Mouse (Mus musculus) forebrain, embryonic 13.5 days (tissue): ENCODE measurements at regions not wholly inside any gene's neighbourhood (a gene's known extent, or its start where the extent isn't known, plus 50 kb on each side); places are given as distances from the start of the nearest gene placed in this dataset.

Experiments used
- ATAC-seq: fragments of 200-750 bp; cut with Nextera tagmentation; 2 replicates; pipeline ENCODE4 v1.8.0; 2017
- H3K27ac ChIP-seq: fragments of 300-500 bp; sonication (generic); 2 replicates; pipeline ENCODE4 v1.5.1; 2015; ENCODE audit warnings: inconsistent platforms, mild to moderate bottlenecking, moderate library complexity
- H3K27me3 ChIP-seq: fragments of 300-500 bp; sonication (generic); 2 replicates; pipeline ENCODE4 v1.6.1; 2015; ENCODE audit warnings: mild to moderate bottlenecking, inconsistent platforms
- H3K36me3 ChIP-seq: fragments of 300-500 bp; sonication (generic); 2 replicates; pipeline ENCODE4 v1.6.1; 2015; ENCODE audit warnings: mild to moderate bottlenecking, inconsistent platforms; ENCODE audit not compliant: poor library complexity, severe bottlenecking
- H3K4me1 ChIP-seq: fragments of 300-500 bp; sonication (generic); 2 replicates; pipeline ENCODE4 v1.6.1; 2015; ENCODE audit warnings: inconsistent platforms
- H3K4me2 ChIP-seq: fragments of 300-500 bp; sonication (generic); 2 replicates; pipeline ENCODE4 v1.6.1; 2015; ENCODE audit warnings: inconsistent platforms, mild to moderate bottlenecking, moderate library complexity
- H3K4me3 ChIP-seq: fragments of 300-500 bp; sonication (generic); 2 replicates; pipeline ENCODE4 v1.5.1; 2015; ENCODE audit warnings: mild to moderate bottlenecking, inconsistent platforms
- H3K9ac ChIP-seq: fragments of 300-500 bp; sonication (generic); 2 replicates; pipeline ENCODE4 v1.6.1; 2015; ENCODE audit warnings: mild to moderate bottlenecking, inconsistent platforms
- H3K9me3 ChIP-seq: fragments of 300-500 bp; sonication (generic); replicated peaks from 2 replicates; pipeline ENCODE4 v1.6.1; 2016; ENCODE audit warnings: inconsistent platforms
- WGBS: fragments of 180-500 bp; shearing (Covaris S2); methylation state at CpG from one replicate; pipeline ENCODE4 v1.1.7; 2015; 5-methylcytosine and 5-hydroxymethylcytosine counted together

DNA sequence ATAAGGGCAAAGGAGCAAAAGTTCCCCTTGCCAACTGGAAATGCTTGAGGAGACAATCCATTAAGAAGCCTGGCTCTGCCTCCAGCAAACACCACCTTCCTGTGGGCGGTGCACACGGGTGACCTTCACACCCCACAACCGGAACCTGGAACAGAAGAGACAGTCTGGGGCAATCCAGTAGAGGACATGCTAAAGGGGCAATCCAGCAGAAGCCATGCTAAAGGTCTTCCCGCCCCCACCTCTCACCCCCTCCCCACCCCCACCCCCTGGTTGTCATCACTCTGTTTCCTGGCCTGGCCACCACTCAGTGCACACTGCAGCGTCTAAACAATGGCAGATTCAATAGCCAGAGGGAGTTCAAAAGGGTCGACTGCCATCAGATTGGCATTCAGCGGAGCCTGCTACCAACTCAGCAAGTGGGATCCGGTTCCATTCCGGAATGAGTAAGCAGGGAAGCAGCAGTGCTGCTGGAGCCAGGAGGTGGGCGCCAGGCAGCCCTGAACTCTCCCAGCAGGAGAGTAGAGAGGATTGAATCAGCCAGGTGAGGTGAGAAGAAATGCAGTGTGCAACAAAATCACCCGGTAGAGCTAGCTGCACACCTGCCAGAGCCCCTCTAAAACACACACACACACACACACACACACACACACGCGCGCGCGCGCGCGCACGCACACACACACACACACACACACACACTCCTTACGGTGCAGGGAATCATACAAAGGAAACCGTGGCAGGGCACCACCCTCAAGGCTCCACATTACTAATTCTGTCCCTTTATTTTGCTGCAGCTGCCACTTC, 443.7 kb upstream of the Smim15 start:
- no peak overlapping the region for H3K4me3 ChIP-seq
- WGBS, result 21% methylated on average over 21 of the region's 22 CpGs
- H3K36me3 ChIP-seq, result no peaks in the 10 kb centered on the region
- peaks cover 3% of the 10 kb centered on the region; the same call in 1 of the 2 replicates for H3K27me3 ChIP-seq
- H3K4me1 ChIP-seq, result peaks cover 18% of the 10 kb centered on the region
- no peak overlapping the region for H3K9ac ChIP-seq
- peak overlapping the region; percentile 10; the same call in 1 of the 2 replicates for H3K27ac ChIP-seq
- H3K9me3 ChIP-seq, result peaks cover 5% of the 10 kb centered on the region; the same call in 1 of the 2 replicates
- peak; percentile 72 for ATAC-seq
- H3K4me2 ChIP-seq, result peak overlapping the region; percentile 40

DNA sequence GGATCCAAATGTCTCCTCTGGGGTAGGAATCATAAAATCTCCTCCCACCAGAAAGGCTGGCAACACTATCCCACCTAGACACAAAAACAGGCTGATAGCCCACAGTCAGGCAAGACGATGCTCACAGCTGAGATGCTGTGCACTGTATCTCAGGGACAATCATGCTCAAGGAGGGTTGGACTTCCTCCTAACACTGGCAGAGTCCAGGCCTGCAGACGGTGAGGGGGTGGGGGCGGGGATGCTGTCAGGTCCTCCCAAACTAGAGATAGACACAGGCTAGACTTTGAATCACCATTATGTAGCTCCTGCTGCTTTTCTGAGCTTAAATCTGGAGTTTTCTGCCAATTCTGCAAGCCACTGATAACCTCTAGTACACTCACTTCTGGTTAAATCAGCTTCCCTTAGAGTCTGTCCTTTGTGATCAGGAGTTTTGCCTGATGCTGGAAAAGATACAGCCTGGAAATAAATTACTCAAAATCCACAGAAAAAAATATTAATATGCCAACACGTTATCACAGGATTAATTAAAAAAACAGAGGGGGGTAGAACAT, 445.1 kb upstream of the Smim15 start:
- no peak overlapping the region for H3K9ac ChIP-seq
- ATAC-seq, result no peak
- H3K27me3 ChIP-seq, result peaks cover 3% of the 10 kb centered on the region; the same call in 1 of the 2 replicates
- 42% methylated on average over 4 of the region's 4 CpGs for WGBS
- peaks cover 18% of the 10 kb centered on the region for H3K4me1 ChIP-seq
- no peaks in the 10 kb centered on the region for H3K36me3 ChIP-seq
- peaks cover 5% of the 10 kb centered on the region; the same call in 1 of the 2 replicates for H3K9me3 ChIP-seq
- H3K27ac ChIP-seq, result no peak overlapping the region
- H3K4me2 ChIP-seq, result no peak overlapping the region
- no peak overlapping the region for H3K4me3 ChIP-seq

DNA sequence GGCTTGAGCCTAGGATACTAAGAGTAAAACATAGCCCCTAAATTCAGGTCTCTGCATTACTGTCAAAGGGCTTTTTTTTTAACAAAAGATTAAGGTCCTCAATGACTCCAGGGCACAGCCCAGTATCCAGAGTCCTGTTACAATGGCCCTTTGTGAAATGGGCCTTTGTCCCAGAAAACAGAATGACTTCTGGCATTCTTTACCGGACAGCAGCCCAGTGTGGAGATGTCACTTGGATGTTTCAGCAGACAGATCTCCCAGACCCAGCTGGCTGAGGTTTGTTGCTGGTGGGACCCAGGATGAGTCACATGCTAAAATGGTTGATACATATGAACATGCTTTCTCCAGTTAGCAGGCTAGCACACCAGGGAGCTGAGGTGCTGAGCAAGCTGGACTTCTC, 445.9 kb upstream of the Smim15 start:
- H3K4me3 ChIP-seq, result no peak overlapping the region
- WGBS, result 19% methylated on average over 1 of the region's 1 CpGs
- H3K27me3 ChIP-seq, result peaks cover 3% of the 10 kb centered on the region; the same call in 1 of the 2 replicates
- H3K4me1 ChIP-seq, result peaks cover 18% of the 10 kb centered on the region
- no peaks in the 10 kb centered on the region for H3K36me3 ChIP-seq
- ATAC-seq, result no peak
- H3K4me2 ChIP-seq, result no peak overlapping the region
- H3K27ac ChIP-seq, result no peak overlapping the region
- no peaks in the 10 kb centered on the region for H3K9me3 ChIP-seq
- H3K9ac ChIP-seq, result no peak overlapping the region

DNA sequence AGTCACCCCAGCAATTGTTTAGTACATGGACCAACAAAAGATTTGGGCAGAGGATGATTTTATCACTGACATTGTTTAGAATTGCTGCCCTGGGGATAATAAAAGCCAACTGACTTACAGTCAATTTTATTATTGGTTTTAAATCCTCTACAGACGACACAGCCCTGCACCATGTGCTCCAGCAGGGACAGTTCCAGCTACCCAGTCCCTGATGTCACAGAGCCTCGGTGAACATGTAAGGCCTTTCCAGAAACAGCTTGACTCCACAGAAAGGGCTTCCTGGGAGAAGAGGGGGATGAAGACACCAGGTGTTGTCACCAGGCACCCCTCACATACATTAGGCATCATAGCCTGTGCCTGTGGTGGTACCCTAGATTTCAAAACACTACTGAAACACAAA, 447.0 kb upstream of the Smim15 start:
- H3K4me1 ChIP-seq, result peaks cover 17% of the 10 kb centered on the region
- no peak overlapping the region for H3K4me2 ChIP-seq
- no peak for ATAC-seq
- H3K27ac ChIP-seq, result no peak overlapping the region
- WGBS, result 89% methylated on average over 2 of the region's 2 CpGs
- H3K9ac ChIP-seq, result no peak overlapping the region
- no peaks in the 10 kb centered on the region for H3K36me3 ChIP-seq
- H3K4me3 ChIP-seq, result no peak overlapping the region
- peaks cover 3% of the 10 kb centered on the region; the same call in 1 of the 2 replicates for H3K27me3 ChIP-seq
- no peaks in the 10 kb centered on the region for H3K9me3 ChIP-seq

DNA sequence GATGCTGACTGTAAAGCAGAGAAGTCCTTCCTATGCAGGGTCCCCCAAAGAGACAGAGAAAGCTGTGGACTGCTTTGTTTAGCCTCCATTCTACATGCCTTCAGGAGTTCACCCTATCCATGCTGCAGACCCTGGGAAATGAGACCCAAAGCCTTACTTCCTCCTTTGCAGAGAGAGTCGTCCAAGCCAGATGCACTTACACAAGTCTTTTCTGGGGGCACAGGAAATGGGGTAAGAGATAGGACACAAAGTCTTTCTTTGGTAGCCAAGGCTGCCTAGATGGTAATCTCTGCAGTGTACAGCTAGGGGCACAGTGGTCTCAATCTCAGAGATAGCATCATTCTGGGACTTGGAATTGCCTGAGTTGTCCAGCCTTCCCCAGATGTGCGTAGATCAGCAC, 448.1 kb upstream of the Smim15 start:
- Histone ChIP-seq H3K4me3 (no peak overlapping the region), H3K27ac (no peak overlapping the region), H3K9me3 (no peaks in the 10 kb centered on the region), H3K4me1 (peaks cover 12% of the 10 kb centered on the region), H3K9ac (no peak overlapping the region), H3K36me3 (no peaks in the 10 kb centered on the region), H3K4me2 (no peak overlapping the region), H3K27me3 (peaks cover 3% of the 10 kb centered on the region; the same call in 1 of the 2 replicates)
- 80% methylated on average over 2 of the region's 2 CpGs for WGBS
- no peak for ATAC-seq

DNA sequence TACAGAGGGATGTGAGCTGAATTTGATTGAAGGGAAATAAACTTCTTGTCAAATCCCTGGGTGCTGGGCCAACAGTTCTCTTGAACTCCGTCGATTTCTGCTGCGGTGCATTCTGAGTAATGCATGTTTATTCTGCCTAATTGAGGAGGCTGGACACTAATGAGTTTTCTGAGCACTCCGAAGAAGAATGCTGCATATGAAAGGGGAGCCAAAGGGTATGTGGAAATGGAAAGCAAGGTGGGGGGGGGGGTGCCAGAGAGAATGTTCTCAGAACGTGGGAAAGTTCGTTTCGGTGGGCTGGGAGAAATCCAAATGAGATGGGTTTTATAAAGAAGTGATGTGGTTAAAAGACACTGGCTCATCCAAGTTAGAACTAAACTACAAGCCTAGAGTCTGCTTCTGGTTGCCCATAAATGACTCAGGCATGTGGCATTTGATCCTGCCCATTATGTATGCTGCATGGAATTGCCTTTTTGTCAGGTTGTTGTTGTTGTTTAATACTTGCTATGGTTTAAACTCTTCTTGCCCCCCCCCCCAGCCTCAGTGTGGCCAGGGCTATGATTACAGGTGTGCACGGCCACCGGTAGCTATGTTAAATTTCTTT, 455.7 kb upstream of the Smim15 start:
- Histone ChIP-seq H3K9me3 (no peaks in the 10 kb centered on the region), H3K36me3 (no peaks in the 10 kb centered on the region), H3K4me1 (peaks cover 17% of the 10 kb centered on the region), H3K9ac (no peak overlapping the region), H3K4me3 (no peak overlapping the region), H3K27ac (0 out of 2 replicates have a peak overlapping the region, but pooled peaks have one; percentile 25), H3K27me3 (no peaks in the 10 kb centered on the region), H3K4me2 (0 out of 2 replicates have a peak overlapping the region, but pooled peaks have one; percentile 1)
- 24% methylated on average over 9 of the region's 9 CpGs for WGBS
- peak; percentile 76 for ATAC-seq

DNA sequence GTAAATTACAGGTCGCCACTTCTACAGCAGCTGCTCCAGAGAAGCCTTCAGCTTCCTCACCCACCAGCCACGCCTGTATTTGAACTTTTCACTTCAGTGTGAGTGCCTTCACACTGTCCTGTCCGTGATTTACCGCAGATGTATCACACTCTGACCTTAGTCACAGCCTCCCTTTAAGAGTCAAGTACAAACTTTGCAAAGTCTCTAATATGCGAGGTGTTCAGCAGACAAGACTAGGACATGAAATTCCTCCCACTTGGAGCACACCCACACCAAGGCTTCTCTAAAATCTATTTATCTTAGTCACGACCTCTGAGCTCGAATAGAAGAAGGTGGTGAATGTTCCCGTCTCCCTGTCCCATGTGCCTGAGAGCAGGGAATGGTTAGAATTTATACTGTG, 456.6 kb upstream of the Smim15 start:
- WGBS, result 76% methylated on average over 8 of the region's 8 CpGs

DNA sequence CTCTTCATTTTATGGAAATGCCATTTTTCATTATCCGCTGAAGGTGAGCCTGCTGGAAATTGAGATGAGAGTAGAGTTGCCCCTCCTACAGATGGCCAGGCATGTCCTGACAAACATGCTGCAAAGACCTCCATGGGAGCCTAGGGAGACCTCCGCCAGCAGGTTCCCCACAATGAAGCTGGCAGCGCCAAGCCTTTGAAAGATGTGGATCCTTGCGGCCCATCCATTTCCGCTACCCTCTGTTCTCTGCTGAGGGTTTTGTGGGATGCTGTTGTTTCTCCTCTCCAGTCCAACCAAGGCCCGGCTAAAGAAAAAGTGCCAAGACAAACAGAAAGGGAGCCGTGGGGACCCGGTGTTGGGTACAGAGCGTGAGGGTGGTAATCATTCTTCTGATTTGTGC, 458.3 kb upstream of the Smim15 start:
- no peaks in the 10 kb centered on the region for H3K9me3 ChIP-seq
- H3K4me3 ChIP-seq, result no peak overlapping the region
- H3K9ac ChIP-seq, result no peak overlapping the region
- no peaks in the 10 kb centered on the region for H3K27me3 ChIP-seq
- no peak for ATAC-seq
- 81% methylated on average over 9 of the region's 9 CpGs for WGBS
- no peaks in the 10 kb centered on the region for H3K36me3 ChIP-seq
- no peak overlapping the region for H3K4me2 ChIP-seq
- peaks cover 17% of the 10 kb centered on the region for H3K4me1 ChIP-seq
- no peak overlapping the region for H3K27ac ChIP-seq

More for the DNA sequence above, 456.6 kb upstream of the Smim15 start:
- Histone ChIP-seq H3K9ac (no peak overlapping the region), H3K27me3 (no peaks in the 10 kb centered on the region), H3K4me1 (peaks cover 17% of the 10 kb centered on the region), H3K27ac (no peak overlapping the region), H3K4me2 (no peak overlapping the region), H3K4me3 (no peak overlapping the region), H3K36me3 (no peaks in the 10 kb centered on the region), H3K9me3 (no peaks in the 10 kb centered on the region)
- no peak for ATAC-seq

DNA sequence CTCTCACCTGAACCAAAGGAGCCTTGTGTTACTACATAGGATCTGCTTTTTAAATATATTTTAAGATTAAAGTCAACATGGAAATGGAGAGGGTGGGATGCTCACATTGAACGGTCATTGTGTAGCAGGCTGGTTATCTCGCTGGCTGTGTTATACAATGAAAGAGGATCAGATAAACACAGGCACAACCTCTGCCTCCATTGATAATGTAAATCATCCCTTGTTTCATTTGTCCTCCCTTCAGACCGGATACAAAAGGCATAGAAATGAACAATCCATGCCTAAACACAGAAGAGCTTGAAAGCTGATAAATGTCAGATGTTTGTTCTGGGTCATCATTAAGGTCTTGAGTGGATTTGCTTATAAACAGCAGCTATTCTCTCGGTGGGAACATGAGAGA, 458.9 kb upstream of the Smim15 start:
- H3K9ac ChIP-seq, result no peak overlapping the region
- ATAC-seq, result no peak
- H3K27me3 ChIP-seq, result no peaks in the 10 kb centered on the region
- peaks cover 21% of the 10 kb centered on the region for H3K4me1 ChIP-seq
- no peak overlapping the region for H3K4me3 ChIP-seq
- no peak overlapping the region for H3K27ac ChIP-seq
- no peaks in the 10 kb centered on the region for H3K36me3 ChIP-seq
- no peaks in the 10 kb centered on the region for H3K9me3 ChIP-seq
- no peak overlapping the region for H3K4me2 ChIP-seq
- WGBS, result 30% methylated on average over 4 of the region's 4 CpGs

DNA sequence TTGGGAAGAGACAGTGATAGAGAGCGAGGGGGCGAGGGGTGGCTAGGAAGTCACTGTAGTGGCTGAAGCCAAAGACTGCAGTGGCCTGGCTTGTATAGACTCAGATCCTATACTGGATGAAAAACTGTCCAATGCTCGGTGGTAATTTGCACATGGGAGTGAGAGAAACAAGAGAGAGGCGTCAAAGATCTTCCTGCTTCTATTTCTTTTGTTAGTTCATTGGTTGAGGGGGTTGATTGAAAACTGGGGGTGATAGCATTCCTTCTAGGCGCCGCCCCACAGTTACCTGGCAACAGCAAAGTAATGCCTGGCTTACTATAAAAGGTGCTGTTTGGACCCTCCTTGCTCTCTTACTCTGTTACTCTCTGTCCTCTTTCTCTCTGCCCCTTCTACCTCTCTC, 465.3 kb upstream of the Smim15 start:
- Histone ChIP-seq H3K27me3 (no peaks in the 10 kb centered on the region), H3K9me3 (no peaks in the 10 kb centered on the region), H3K4me1 (peaks cover 8% of the 10 kb centered on the region; the same call in 1 of the 2 replicates), H3K4me3 (no peak overlapping the region), H3K9ac (no peak overlapping the region), H3K36me3 (no peaks in the 10 kb centered on the region), H3K27ac (no peak overlapping the region), H3K4me2 (no peak overlapping the region)
- WGBS, result 80% methylated on average over 6 of the region's 6 CpGs
- ATAC-seq, result no peak

DNA sequence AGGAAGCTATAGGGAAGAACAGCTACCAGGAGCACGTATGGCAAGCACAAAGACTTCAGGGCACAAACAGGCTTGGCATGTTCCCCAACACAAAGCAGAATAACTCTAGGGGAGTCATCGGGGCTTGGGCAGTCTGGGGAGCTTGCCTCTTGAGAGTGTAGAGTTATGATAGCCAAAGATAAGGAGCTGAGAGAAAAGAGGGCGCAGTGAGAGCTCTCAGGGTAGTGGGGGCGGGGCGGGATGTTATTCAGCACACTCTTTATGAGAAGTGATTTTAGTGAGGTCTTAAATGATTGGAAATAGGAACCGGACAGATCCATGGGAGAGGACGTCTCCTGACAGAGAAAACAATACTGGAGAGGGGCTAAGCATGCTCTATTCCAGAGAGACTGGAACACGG, 466.4 kb upstream of the Smim15 start:
- no peaks in the 10 kb centered on the region for H3K9me3 ChIP-seq
- H3K4me1 ChIP-seq, result peaks cover 9% of the 10 kb centered on the region; the same call in 1 of the 2 replicates
- no peak overlapping the region for H3K27ac ChIP-seq
- no peak overlapping the region for H3K4me2 ChIP-seq
- 83% methylated on average over 8 of the region's 8 CpGs for WGBS
- no peak overlapping the region for H3K4me3 ChIP-seq
- no peaks in the 10 kb centered on the region for H3K27me3 ChIP-seq
- H3K36me3 ChIP-seq, result no peaks in the 10 kb centered on the region
- H3K9ac ChIP-seq, result no peak overlapping the region
- ATAC-seq, result no peak

DNA sequence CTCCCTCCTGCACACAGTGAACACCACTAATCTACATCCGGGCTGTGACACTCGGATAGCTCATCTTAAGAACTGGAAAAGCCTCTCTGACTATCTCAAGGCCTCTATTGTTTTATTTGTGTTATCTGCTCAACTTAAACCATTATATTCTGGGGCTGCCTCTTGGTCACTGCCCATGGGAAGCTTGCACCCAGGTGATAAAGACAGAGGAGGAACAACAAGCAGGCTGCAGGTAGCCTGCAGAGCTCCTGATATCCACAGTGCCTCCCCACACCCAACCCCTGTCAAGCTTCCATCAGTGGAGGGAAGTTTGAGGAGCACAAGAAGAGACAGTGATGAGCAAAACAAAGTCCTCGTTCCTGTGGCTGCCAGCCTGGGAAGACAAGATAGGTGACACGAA, 467.0 kb upstream of the Smim15 start:
- Histone ChIP-seq H3K4me3 (no peak overlapping the region), H3K4me1 (peaks cover 9% of the 10 kb centered on the region; the same call in 1 of the 2 replicates), H3K27me3 (no peaks in the 10 kb centered on the region), H3K9ac (no peak overlapping the region), H3K9me3 (no peaks in the 10 kb centered on the region), H3K27ac (no peak overlapping the region), H3K4me2 (no peak overlapping the region), H3K36me3 (no peaks in the 10 kb centered on the region)
- WGBS, result 83% methylated on average over 4 of the region's 4 CpGs
- ATAC-seq, result no peak
